Mouse (Mus musculus): Measurements from ENCODE around the gene Vtcn1. TPM values are rescaled to one million over a fixed set of nuclear protein-coding genes. Genes with fewer than 3 reads are reported as not detected.

The Vtcn1 gene
- total RNA-seq, 2 experiments from 2014 or later, result 0.52 to 0.53 TPM

DNA sequence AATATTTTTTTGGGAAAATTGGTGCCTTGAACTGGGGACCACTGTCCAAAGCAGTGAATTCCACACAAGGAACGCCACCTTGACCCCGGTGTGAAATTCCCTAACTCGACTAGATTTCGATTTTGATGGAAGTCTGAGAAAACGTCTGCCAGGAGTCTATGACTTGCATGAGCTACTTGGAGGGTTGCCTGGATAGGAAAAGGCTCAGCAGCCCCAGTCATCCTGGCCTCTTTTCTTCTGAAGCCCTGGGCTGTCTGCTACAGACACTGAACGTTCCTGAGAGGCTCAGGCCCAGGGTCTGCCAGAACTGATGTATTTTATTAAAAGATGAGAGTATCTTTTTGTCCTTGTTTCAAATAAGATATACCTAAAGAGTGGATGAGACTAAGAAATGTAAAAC lies 25.2 kb downstream of the Vtcn1 start:
- DNase-seq (ENCODE audit: low spot score), result no peak
- intact Hi-C loops (cut with DNase I), result no loop called here

DNA sequence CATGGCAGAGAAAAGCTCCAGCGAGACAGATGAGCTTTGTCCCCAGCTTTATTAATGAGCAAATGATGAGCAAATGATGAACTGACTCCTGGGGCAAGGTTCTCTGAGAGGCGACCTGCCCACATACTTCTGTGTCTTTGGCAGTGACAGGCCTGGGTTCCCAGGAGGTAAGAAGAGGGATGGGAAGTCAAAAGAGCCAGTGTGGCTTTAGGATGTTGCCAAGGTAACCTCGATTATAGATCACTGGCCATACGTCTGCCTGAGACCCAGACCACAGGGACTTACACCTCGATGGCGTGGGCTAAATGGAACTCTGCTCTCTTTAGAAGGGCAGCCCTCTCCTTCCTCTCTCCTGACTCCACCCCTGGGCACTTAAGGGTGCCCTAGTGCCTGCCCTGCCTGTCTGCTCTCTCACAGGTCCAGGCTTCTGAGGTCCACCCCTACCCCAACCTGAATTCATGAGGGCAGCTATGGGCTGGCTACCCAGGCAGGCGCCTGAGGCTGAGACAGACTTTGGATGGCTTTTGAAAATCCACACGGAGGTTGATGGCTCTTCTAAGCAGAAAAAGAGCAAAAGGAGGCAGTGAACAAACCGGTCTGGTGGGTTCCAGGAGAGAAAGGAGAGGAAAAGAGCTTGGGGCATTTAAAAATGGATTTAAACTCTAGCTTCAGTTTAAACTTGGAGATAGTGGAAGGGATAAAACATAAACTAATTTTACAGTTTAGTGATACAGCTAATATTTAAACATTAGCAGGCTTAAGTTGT lies 31.0 kb downstream of the Vtcn1 start:
- intact Hi-C loops (cut with DNase I), result no loop called here
- DNase-seq (ENCODE audit: low spot score), result no peak

DNA sequence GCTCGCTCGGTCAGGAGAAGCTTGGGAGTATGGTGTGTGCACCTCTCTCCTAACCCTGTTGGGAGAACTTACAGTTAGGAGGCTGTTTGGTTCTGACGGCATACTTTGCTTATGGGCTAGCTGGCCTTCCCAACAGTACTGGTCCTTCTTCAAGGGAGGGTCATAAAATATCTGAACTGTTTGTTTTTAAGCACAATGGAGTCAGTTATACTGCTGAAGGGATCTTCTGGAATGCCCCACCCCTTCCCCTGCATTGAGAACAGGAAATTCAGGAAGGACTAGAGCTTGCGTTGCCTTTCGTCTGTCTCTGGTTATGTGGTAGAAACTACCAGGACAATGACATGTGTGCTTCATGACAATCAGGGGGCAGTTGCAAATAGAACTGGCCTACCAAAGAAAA lies 31.9 kb downstream of the Vtcn1 start:
- intact Hi-C loops (cut with DNase I), result no loop called here
- DNase-seq (ENCODE audit: low spot score), result no peak

DNA sequence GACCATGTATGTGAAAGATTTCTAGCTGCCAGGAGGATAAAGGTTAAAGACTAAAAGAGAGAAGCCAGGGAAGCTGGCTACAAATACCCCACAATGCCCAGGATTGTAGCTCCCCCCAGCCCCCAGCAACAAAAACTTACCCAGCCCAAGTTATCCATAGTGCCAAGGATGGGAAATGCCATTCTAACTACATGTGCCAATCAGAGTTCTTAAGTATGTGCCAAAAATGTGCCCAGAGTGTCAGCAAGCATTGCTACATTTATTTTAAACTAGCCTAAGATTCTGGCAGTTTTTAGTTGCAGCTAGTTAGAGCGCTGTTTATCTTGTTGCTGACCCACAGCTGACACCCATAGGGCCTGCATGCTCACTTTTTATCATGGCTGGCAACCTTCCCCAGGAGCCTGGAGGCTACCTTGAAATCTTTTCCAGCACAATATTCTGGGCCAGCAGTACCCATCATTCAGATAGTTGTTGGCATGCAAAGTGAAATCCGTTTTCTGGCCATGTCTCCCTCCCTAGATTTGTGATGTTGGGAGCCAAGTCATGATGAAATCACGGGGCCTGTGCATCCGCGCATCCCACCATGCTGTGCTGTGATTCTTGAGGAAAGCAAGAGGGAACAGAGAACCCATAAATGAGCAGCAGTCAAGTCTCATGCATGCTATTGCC lies 33.2 kb downstream of the Vtcn1 start:
- intact Hi-C loops (cut with DNase I), result no loop called here
- DNase-seq (ENCODE audit: low spot score), result no peak

DNA sequence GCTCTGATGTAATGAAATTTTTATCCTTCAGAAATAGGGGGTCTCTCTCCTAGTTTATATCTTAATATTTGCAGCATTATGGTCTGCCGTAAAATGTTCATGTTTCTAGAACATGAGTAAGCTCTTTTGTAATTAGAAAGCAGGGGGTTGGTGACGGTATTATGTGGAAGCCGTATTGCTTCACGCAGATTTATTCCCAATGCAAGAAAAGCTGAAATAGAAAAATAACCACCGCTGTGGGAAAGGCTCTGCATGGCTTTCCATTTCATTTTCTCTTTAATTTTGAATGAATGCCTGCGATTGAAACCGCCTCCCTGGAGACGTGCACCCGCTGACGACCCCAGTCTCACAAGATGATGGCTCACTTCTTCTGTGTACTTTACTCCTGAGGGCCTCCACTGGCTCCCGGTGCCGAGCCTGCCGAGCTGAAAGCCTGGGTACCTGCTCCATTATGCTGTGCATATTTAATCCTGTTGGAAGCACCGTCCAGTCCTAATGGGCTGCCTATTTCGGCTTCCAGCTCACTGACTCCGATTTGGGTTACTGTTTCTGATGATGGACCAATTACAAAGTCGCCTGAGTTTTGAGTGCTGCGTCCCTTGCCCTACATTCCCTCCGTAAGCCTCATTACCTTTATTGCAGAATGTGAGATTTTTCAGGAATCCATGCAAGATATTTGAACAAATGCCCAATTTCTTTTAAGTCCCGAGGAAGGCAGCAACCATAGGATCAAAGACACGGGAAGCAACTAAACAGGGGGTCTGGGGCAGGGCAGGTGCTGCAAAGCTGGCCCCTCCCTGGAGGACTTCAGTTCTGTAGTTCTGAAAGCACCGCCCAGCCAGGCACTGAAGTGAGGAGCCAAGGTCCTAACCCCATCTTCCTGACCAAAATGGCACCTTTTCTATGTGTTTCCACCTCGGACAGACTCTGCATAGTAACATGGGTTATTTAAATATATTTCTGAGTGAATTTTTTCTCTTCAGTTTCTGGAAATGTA lies 36.3 kb downstream of the Vtcn1 start:
- DNase-seq (ENCODE audit: low spot score), result no peak
- intact Hi-C loops (cut with DNase I), result no loop called here

DNA sequence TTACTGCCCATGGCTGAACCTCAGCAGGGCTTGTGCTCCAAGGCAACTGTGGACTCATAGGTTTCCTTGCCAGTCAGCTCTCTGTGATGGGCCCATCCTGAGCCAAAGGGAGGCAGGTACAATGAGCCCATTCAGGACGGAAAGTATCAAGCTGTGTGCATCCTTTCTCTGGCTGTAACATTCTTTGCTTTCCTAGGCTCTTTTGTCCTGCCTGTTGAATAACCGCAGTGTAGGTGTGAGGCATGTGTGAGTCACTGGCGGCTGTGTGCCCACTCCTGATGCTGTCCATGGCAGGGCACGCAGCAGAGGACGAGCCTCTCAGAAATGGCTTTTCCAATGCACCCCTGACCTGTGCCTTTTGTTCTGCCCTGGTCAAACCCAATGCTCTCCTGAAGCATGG lies 41.7 kb downstream of the Vtcn1 start:
- intact Hi-C loops (cut with DNase I), result no loop called here

DNA sequence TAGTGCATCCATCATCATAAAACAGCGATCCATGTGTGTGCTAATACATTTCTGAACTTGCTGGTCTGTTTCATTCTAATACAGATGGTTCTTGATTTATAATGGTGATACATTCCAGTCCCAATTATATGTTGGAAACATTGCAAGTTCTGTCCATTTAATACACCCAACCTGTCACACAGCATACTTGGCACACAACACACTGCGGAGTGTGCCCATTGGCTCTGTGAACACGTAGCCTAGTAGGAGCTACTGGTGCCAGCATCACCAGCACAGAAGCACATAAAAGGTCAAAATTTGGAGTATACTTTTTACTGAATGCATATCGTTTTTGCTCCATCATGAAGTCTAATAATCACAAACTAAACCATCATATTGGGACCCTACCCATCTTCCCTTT lies 51.8 kb downstream of the Vtcn1 start:
- intact Hi-C loops (cut with DNase I), result no loop called here
- no peak for DNase-seq (ENCODE audit: low spot score)

More for the DNA sequence above, 41.7 kb downstream of the Vtcn1 start:
- DNase-seq (ENCODE audit: low spot score), result no peak

DNA sequence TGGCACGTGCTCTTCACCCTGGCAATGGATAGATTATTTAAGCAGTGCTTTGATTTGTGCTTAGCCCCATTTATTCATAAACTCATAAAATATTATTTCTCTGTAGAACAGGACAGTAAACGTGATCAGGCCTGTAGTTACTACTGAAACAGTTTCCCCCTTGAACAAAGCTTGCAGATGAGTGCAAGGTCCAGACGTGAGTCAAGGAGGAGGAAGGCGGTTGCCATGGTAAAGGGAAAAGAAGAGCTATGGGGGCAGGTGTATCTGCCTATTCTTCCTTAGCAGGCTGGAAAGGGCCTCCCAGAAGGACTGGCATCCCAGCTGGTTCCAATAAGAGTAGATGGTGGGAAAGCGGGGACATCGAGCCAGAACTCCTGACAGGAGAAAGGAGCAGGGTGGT lies 56.1 kb downstream of the Vtcn1 start:
- intact Hi-C loops (cut with DNase I), result no loop called here
- DNase-seq (ENCODE audit: low spot score), result no peak

DNA sequence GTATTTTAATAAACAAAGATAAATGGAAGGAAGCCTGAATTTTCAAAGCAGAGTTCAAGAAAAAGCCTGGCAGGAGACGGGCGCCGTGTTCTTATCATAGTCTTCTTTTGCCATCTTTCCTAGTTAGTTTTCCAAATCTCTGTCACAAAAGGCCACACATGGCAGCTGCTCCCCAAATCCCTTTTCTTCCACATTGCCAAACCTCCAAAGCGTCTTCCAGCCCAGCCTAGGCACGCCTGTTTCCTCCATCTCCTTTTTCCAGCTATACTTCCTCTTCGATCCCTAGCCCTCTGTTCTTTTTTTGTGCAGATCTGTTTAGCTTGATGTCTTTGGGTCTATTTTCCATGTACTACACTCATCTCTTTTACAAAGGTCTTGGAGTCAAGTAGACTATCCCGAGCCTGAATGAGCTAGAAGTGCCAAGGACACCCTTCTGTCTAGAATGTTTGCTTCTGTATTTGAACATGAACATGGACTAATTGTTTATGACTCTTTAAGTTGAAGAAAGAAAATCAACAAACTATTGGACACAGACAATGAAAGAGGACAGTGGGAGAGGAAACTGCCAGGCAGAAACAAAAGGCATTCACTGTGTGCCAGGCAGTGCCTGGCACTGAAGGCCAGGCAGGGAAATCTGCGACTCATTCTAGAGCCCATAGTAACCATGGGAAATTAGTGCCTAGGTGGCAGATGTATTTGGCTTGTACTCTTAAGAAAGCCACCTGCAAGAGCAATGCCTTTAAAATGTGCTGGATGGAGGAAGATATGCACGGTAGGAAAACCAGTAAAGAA lies 56.8 kb downstream of the Vtcn1 start:
- DNase-seq (ENCODE audit: low spot score), result no peak
- intact Hi-C loops (cut with DNase I), result no loop called here

DNA sequence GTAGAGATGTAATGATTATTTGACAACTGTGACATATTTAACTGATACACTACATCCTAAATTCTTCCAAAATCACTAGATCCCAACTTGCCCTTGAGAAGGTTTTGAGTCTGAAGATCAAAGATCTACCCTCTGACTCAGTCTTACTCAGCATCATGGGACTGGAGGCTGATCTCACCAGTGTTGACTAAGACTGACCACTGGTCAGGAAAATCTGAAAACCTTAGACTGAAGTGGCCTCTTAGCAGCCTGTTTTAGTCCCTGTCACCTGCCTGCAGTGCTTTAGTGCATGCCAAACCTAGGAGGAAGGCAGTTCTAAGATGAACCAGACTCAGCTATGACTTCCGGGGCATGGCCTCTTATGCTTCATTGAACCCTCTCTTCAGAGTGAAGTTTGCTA lies 64.0 kb downstream of the Vtcn1 start:
- intact Hi-C loops (cut with DNase I), result no loop called here
- DNase-seq (ENCODE audit: low spot score), result no peak

DNA sequence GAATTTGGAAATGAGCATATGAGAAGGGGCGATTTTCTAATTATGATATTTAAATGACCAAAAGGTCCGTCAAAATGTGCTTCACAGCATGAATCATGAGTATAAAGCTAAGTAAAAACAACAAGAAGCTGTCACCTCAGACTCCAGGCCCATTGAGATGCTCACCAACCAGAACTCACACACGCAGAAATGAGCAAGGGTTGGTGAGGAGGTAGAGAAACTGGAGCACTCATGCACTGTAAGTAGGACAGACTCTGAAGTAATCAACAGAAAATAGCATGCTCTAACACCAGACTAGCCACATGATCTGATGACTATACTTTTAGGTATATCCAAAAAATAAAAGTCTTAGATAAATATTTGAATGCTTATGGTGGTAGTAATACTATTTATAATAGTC lies 65.1 kb downstream of the Vtcn1 start:
- no peak for DNase-seq (ENCODE audit: low spot score)
- intact Hi-C loops (cut with DNase I), result no loop called here

DNA sequence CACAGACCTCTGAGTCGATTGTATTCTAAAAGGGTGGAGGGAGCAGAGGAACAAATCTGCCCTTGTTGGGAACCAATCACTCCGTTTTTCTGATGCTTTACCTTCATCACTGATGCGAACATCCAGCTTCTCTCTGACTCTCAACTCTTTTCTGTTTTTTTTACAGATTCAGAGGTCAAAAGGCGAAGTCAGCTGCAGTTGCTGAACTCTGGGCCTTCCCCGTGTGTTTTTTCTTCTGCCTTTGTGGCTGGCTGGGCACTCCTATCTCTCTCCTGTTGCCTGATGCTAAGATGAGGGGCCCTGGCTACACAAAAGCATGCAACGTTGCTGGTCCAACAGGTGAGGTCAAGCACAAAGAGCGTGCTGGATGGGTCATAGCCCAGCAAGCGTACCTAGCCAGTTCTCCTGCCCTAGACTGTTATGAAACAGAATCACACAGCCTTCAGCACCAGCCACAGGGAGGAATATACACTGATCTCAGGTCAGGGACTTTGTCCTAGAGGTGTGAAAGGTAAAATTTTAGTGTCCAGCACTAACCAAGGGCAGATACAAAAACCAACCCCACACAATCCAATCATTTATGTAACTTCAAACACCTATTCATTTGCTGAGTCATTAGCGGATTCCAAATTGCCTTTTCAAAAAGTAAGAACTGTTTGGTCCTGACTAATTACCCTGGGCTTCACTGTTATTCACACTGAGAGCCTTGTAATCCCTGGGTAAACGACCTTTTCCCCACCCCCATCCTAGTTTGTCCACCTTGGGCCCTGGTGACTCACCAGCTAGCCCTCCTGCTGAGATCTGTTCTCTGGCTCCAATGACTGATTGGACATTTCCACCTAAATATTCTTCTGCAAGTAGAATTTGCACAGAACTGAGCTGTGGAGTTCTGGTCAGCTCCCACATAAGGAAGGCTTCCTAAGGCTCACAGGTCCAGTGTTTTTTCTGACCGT lies 67.4 kb downstream of the Vtcn1 start:
- intact Hi-C loops (cut with DNase I), result no loop called here
- DNase-seq (ENCODE audit: low spot score), result no peak

DNA sequence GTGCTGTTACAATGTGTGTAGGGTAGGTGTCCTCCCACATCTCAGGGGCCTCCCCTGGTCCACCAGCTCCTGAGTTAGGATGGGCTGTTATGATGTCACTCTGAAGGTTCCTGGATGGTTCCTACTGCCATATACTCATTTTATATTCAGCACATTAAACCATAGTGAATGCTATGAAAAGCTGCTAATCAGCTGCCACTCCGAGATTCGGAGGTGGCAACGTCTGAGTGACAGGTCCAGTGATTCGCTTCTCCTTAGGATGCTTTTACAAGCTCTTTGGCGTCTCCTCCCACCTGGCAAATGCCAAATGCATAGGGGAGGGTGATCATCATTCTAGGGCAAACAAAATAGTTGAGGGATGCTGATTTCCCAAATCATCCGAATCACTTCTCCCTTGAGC lies 70.2 kb downstream of the Vtcn1 start:
- DNase-seq (ENCODE audit: low spot score), result no peak
- intact Hi-C loops (cut with DNase I), result no loop called here

DNA sequence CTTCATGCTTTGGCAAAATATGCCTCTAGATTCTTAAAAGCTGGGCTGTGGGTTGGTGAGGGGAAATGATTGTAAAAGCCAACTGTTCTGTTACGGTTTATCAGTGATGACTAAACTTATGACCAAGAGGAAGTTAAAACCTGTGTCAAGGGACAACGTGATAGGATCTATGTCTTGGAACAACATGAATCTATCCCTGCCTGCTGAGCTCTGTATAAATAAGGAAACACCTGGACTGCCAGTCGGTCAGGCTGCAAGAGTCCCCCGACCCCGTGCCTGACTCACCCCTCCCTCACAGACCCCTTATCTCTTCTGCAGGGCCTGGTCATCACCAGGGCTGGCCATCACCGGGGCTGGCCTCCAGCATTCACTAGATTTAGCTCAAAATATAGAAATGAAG lies 80.9 kb downstream of the Vtcn1 start:
- DNase-seq (ENCODE audit: low spot score), result no peak
- intact Hi-C loops (cut with DNase I), result loop anchor here (5.0 kb wide), 1 partner anchor 134 kb away; no protein-coding TSS in a partner anchor

DNA sequence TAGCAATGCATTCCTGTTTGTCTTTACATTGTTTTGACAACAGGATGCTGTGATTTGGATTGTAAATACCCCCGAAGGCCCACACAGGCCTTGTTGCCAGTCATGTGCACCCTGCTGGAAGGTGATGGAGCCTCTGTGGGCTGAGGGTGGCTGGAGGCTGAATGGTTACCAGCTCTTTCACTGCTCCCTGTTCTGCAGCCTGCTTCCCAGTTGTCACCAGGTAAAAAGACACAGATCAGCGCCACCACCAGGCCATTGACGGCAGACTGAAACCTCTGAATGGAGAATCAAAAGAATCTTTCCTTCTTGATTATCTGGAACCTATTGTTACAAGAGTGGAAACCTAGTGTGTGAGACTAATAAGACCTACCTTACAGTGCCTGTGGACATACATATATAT lies 81.7 kb downstream of the Vtcn1 start:
- no peak for DNase-seq (ENCODE audit: low spot score)
- intact Hi-C loops (cut with DNase I), result loop anchor here (5.0 kb wide), 1 partner anchor 135 kb away; no protein-coding TSS in a partner anchor

DNA sequence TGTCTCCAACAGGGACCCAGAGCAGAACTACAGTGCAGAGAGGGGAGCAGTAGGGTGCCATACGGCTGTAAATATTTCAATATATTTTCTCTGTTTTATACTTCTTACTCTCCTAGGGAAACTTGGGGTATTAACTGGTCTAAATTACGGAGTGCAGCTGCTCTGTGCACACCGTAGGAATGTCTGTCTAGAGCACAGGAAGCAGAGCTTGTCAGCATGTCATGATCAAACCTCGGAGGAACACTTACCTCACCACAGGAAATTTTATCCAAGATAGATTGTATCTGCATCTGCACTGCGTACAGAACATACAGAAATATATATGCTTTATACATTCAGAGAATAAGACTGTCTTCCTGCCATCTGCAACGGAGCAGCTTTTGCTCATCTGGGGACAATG lies 83.3 kb downstream of the Vtcn1 start:
- intact Hi-C loops (cut with DNase I), result loop anchor here (5.0 kb wide), 1 partner anchor 136 kb away; no protein-coding TSS in a partner anchor
- no peak for DNase-seq (ENCODE audit: low spot score)

DNA sequence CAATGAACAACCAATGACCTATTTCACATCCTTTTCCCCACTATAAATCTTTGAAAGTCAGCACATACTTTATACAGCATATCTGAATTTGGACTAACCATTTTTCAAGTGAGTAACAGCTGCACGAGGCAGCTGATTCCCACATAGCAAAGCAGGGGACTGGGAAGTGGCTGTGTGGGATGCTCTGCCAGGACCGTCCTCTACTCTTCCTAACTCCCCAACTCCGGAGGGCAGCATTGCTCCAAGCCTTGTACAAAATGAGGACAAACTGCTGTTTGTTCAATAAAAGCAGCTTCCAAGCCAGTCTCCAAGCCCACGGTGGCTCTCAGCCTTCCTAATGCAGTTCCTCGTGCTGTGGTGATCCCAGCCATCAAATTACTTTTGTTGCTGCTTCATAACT lies 85.4 kb downstream of the Vtcn1 start:
- no peak for DNase-seq (ENCODE audit: low spot score)
- intact Hi-C loops (cut with DNase I), result no loop called here

DNA sequence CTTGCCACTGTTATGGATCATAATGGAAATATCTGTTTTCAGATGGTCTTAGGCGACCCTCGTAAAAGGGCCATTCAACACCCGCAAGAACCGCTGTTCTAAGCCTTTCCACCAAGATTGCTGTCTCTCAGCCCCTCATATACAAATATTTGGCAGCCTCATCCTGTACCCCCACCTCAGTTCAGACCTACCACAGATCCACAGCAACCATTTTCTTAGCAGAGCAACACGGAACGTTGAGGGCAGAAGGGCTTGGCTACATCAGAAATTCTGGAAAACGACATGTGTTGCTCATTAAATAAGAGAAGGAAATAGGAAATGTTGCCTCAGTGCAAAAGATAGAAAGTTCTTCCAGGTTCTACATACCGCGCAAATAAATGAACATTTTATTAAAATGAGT lies 85.8 kb downstream of the Vtcn1 start:
- intact Hi-C loops (cut with DNase I), result no loop called here
- no peak for DNase-seq (ENCODE audit: low spot score)

Measured in heart, postnatal 25 days (tissue).